Comparison of ENCODE assay signal across 22 mouse cellular contexts in genomic region chr16:7937167-7937566, GRCm38 (mm10).
DNase-seq lines count a peak whose midpoint lies in the region; ATAC-seq and TF ChIP-seq lines count a peak whose summit lies in the region.
"Had no signal": no experiment of that assay in that cellular context is flagged by ENCODE, and none has a peak within 500 bp of the region (broad histone marks: within the 10 kb centered on the region; RNA-seq: fewer than 3 reads in every experiment).

No protein-coding gene starts in this region.

- H3K27ac ChIP-seq in hindbrain, embryonic 10.5 days: no peak overlapping the region
- H3K27ac ChIP-seq in hindbrain, embryonic 12.5 days: no peak overlapping the region
- no peak overlapping the region for H3K27ac ChIP-seq in cerebellum, adult 2 months (ENCODE audit: insufficient read depth, low read length)
- no peak overlapping the region for H3K27ac ChIP-seq in hindbrain, embryonic 16.5 days (ENCODE audit: low read depth, low read length)
- no peak overlapping the region for H3K27ac ChIP-seq in left cerebral cortex, adult 2 months
- H3K27ac ChIP-seq in gastrocnemius, adult 2 months: no peak overlapping the region
- H3K27ac ChIP-seq: embryonic facial prominence, embryonic 10.5 days; heart, embryonic 15.5 days; limb, embryonic 13.5 days; liver, embryonic 14.5 days; midbrain, embryonic 15.5 days; neural tube, embryonic 12.5 days had no signal

- WGBS in hindbrain, embryonic 10.5 days: 59% methylated on average over 5 of the region's 5 CpGs
- WGBS in hindbrain, embryonic 12.5 days: 30% methylated on average over 5 of the region's 5 CpGs
- WGBS in cerebellum, adult 2 months: 7% methylated on average over 5 of the region's 5 CpGs
- 22% methylated on average over 5 of the region's 5 CpGs for WGBS in hindbrain, embryonic 16.5 days

- H3K9ac ChIP-seq in hindbrain, embryonic 12.5 days: no peak overlapping the region
- H3K9ac ChIP-seq in hindbrain, embryonic 16.5 days (ENCODE audit: low read depth, low read length): no peak overlapping the region
- H3K9ac ChIP-seq: heart, embryonic 15.5 days; limb, embryonic 13.5 days; liver, embryonic 14.5 days; midbrain, embryonic 15.5 days; neural tube, embryonic 12.5 days had no signal

- H3K36me3 ChIP-seq in hindbrain, embryonic 10.5 days: no peaks in the 10 kb centered on the region
- no peaks in the 10 kb centered on the region for H3K36me3 ChIP-seq in hindbrain, embryonic 12.5 days
- H3K36me3 ChIP-seq in hindbrain, embryonic 16.5 days (ENCODE audit: control insufficient read depth, insufficient read depth, low read length): no peaks in the 10 kb centered on the region
- H3K36me3 ChIP-seq: embryonic facial prominence, embryonic 10.5 days; heart, embryonic 15.5 days; limb, embryonic 13.5 days; midbrain, embryonic 15.5 days; neural tube, embryonic 12.5 days had no signal

- DNase-seq in hindbrain, embryonic 10.5 days (ENCODE audit: low spot score): peak; percentile 37
- DNase-seq in cerebellum, adult 2 months: peak; percentile 51 to 72
- peak; percentile 62 for DNase-seq in embryo, embryonic 10 days (ENCODE audit: low spot score)
- no peak for DNase-seq in left cerebral cortex, adult 2 months (ENCODE audit: extremely low spot score in 1 of 2, low spot score in 2 of 2)
- no peak for DNase-seq in gastrocnemius, adult 2 months
- DNase-seq: adrenal gland, adult 2 months; heart, adult 18-20 months; kidney, adult 18-20 months; kidney, postnatal 10 days; right cerebral cortex, postnatal 4 days had no signal

- H3K4me1 ChIP-seq in hindbrain, embryonic 10.5 days (replicated peaks): peaks cover 6% of the 10 kb centered on the region; the same call in 1 of the 2 replicates
- H3K4me1 ChIP-seq in hindbrain, embryonic 12.5 days: peaks cover 4% of the 10 kb centered on the region; the same call in 1 of the 2 replicates
- H3K4me1 ChIP-seq in cerebellum, adult 2 months (ENCODE audit: control insufficient read depth, insufficient read depth, low read length): peaks cover 8% of the 10 kb centered on the region; the same call in 1 of the 2 replicates
- H3K4me1 ChIP-seq in hindbrain, embryonic 16.5 days (ENCODE audit: control insufficient read depth, insufficient read depth, low read depth, low read length): no peaks in the 10 kb centered on the region
- H3K4me1 ChIP-seq: embryonic facial prominence, embryonic 10.5 days; heart, embryonic 15.5 days; limb, embryonic 13.5 days; midbrain, embryonic 15.5 days; neural tube, embryonic 12.5 days had no signal

- H3K4me3 ChIP-seq in hindbrain, embryonic 10.5 days: no peak overlapping the region
- H3K4me3 ChIP-seq in hindbrain, embryonic 12.5 days: no peak overlapping the region
- no peak overlapping the region for H3K4me3 ChIP-seq in cerebellum, adult 2 months (replicated peaks; ENCODE audit: insufficient read depth, low read depth, low read length)
- H3K4me3 ChIP-seq in hindbrain, embryonic 16.5 days (ENCODE audit: low read length): no peak overlapping the region
- no peak overlapping the region for H3K4me3 ChIP-seq in left cerebral cortex, adult 2 months
- no peak overlapping the region for H3K4me3 ChIP-seq in gastrocnemius, adult 2 months
- H3K4me3 ChIP-seq: embryonic facial prominence, embryonic 10.5 days; erythroblast, embryonic 14.5 days; heart, embryonic 15.5 days; limb, embryonic 13.5 days; midbrain, embryonic 15.5 days; neural tube, embryonic 12.5 days had no signal

- H3K4me2 ChIP-seq in hindbrain, embryonic 12.5 days (replicated peaks): no peak overlapping the region
- no peak overlapping the region for H3K4me2 ChIP-seq in hindbrain, embryonic 16.5 days (ENCODE audit: low read length)
- H3K4me2 ChIP-seq: heart, embryonic 15.5 days; limb, embryonic 13.5 days; midbrain, embryonic 15.5 days; neural tube, embryonic 12.5 days had no signal

- no peaks in the 10 kb centered on the region for H3K9me3 ChIP-seq in hindbrain, embryonic 10.5 days
- no peaks in the 10 kb centered on the region for H3K9me3 ChIP-seq in hindbrain, embryonic 12.5 days (replicated peaks)
- H3K9me3 ChIP-seq in hindbrain, embryonic 16.5 days (ENCODE audit: control insufficient read depth, low read length): no peaks in the 10 kb centered on the region
- H3K9me3 ChIP-seq: embryonic facial prominence, embryonic 10.5 days; heart, embryonic 15.5 days; limb, embryonic 13.5 days; midbrain, embryonic 15.5 days; neural tube, embryonic 12.5 days had no signal

- TF ChIP-seq POLR2A in cerebellum, adult 2 months (IDR thresholded peaks at IDR 0.05; ENCODE audit: borderline replicate concordance, insufficient read depth, low read length): no peak

- ATAC-seq in hindbrain, embryonic 12.5 days (ENCODE audit: low FRiP score): no peak
- peak; percentile 81; the same call in 1 of the 2 replicates for ATAC-seq in hindbrain, embryonic 16.5 days
- ATAC-seq in monocyte, adult 5-6 weeks (replicated peaks; ENCODE audit: insufficient number of reproducible peaks, low FRiP score, low TSS enrichment, poor library complexity, severe bottlenecking): no peak
- ATAC-seq: forebrain, embryonic 14.5 days; midbrain, embryonic 15.5 days had no signal

- TF ChIP-seq CTCF in cerebellum, adult 2 months (IDR thresholded peaks at IDR 0.05; ENCODE audit: borderline replicate concordance, insufficient read depth, low read depth, low read length): no peak
- TF ChIP-seq CTCF in left cerebral cortex, adult 2 months (IDR thresholded peaks at IDR 0.05): no peak
- TF ChIP-seq CTCF in gastrocnemius, adult 2 months (IDR thresholded peaks at IDR 0.05): no peak

- intact Hi-C loops in left cerebral cortex, adult 2 months (cut with DNase I): no loop called here
- intact Hi-C loops in gastrocnemius, adult 2 months (cut with DNase I): no loop called here

- peaks cover 4% of the 10 kb centered on the region; the same call in 1 of the 2 replicates for H3K27me3 ChIP-seq in hindbrain, embryonic 10.5 days (ENCODE audit: insufficient read depth, poor library complexity, severe bottlenecking)
- peaks cover 13% of the 10 kb centered on the region; the same call in 1 of the 2 replicates for H3K27me3 ChIP-seq in hindbrain, embryonic 12.5 days
- H3K27me3 ChIP-seq in cerebellum, adult 2 months (ENCODE audit: control insufficient read depth, insufficient read depth, low read length): no peaks in the 10 kb centered on the region
- H3K27me3 ChIP-seq in hindbrain, embryonic 16.5 days (replicated peaks; ENCODE audit: control insufficient read depth, insufficient read depth, low read length): no peaks in the 10 kb centered on the region
- H3K27me3 ChIP-seq: CH12.LX; heart, embryonic 15.5 days; limb, embryonic 13.5 days; midbrain, embryonic 15.5 days; neural tube, embryonic 12.5 days had no signal

Comparison
In these comparisons a context has a peak if more than half of its experiments do, and no peak if none do; other contexts are left out.
1. DNase-seq: peak in hindbrain, embryonic 10.5 days (single experiment), cerebellum, adult 2 months (2 of 2) and embryo, embryonic 10 days (single experiment); none in left cerebral cortex, adult 2 months (0 of 2) and gastrocnemius, adult 2 months (single experiment).